Mouse (Mus musculus): ENCODE data around the gene Arfgef2. TPM values are rescaled to one million over a fixed set of nuclear protein-coding genes. Genes with fewer than 3 reads are reported as not detected.

Arfgef2 gene
- polyA plus RNA-seq, 1 experiment from 2014 or later = 4.1 TPM

- WGBS (ENCODE audit: insufficient replicate concordance) = 79% methylated on average over 3 of the region's 3 CpGs
- H3K27me3 ChIP-seq (ENCODE audit: control insufficient read depth, insufficient read depth, low read depth, low read length) = no peaks in the 10 kb centered on the region
- peaks cover 5% of the 10 kb centered on the region for H3K36me3 ChIP-seq (ENCODE audit: control insufficient read depth, insufficient read depth)
- no peak overlapping the region for H3K9ac ChIP-seq (ENCODE audit: low read depth, low read length)
- no peaks in the 10 kb centered on the region for H3K4me1 ChIP-seq (ENCODE audit: control insufficient read depth, low read depth, low read length)
- ATAC-seq (ENCODE audit: low read depth) = no peak
- no peaks in the 10 kb centered on the region for H3K9me3 ChIP-seq (replicated peaks; ENCODE audit: control insufficient read depth, low read length)
- no peak overlapping the region for H3K27ac ChIP-seq (ENCODE audit: low read length)
- H3K4me3 ChIP-seq (ENCODE audit: low read depth, low read length) = no peak overlapping the region
- no peak overlapping the region for H3K4me2 ChIP-seq (ENCODE audit: low read depth, low read length)
Measured at GRCm38 (mm10) chr2:166886231-166886630, 80.8 kb downstream of the Arfgef2 start.

DNA sequence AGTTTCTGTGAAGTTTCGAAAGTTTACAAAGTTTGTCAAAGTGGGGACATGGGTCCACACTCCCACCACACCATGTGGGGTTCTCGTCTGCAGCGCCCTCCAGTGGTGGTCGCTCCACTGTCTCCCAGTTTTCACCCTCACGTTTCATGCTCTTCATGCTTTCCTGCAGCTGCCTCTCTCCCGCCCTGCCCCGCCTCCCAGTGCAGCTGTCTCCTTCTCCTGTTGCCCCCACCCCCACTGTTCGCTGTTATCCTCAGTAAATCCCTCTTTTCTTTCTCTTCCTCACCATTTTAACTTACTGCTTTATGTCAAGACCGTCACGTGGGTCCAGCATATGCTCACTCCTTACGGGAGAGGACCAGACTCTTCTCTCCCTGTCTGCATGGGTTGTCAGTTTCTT, 82.4 kb downstream of the Arfgef2 start:
- no peaks in the 10 kb centered on the region for H3K4me1 ChIP-seq (ENCODE audit: control insufficient read depth, low read depth, low read length)
- H3K36me3 ChIP-seq (ENCODE audit: control insufficient read depth, insufficient read depth) = peaks cover 9% of the 10 kb centered on the region
- H3K9me3 ChIP-seq (replicated peaks; ENCODE audit: control insufficient read depth, low read length) = no peaks in the 10 kb centered on the region
- no peak for ATAC-seq (ENCODE audit: low read depth)
- no peak overlapping the region for H3K27ac ChIP-seq (ENCODE audit: low read length)
- H3K4me3 ChIP-seq (ENCODE audit: low read depth, low read length) = no peak overlapping the region
- 49% methylated on average over 11 of the region's 11 CpGs for WGBS (ENCODE audit: insufficient replicate concordance)
- no peaks in the 10 kb centered on the region for H3K27me3 ChIP-seq (ENCODE audit: control insufficient read depth, insufficient read depth, low read depth, low read length)
- no peak overlapping the region for H3K9ac ChIP-seq (ENCODE audit: low read depth, low read length)
- no peak overlapping the region for H3K4me2 ChIP-seq (ENCODE audit: low read depth, low read length)

- Histone ChIP-seq H3K27me3 (ENCODE audit: control insufficient read depth, insufficient read depth, low read depth, low read length) (no peaks in the 10 kb centered on the region), H3K4me2 (ENCODE audit: low read depth, low read length) (no peak overlapping the region), H3K27ac (ENCODE audit: low read length) (no peak overlapping the region), H3K4me3 (ENCODE audit: low read depth, low read length) (no peak overlapping the region), H3K36me3 (ENCODE audit: control insufficient read depth, insufficient read depth) (peaks cover 13% of the 10 kb centered on the region), H3K9me3 (replicated peaks; ENCODE audit: control insufficient read depth, low read length) (no peaks in the 10 kb centered on the region), H3K9ac (ENCODE audit: low read depth, low read length) (no peak overlapping the region), H3K4me1 (ENCODE audit: control insufficient read depth, low read depth, low read length) (no peaks in the 10 kb centered on the region)
- no peak for ATAC-seq (ENCODE audit: low read depth)
- WGBS (ENCODE audit: insufficient replicate concordance) = 78% methylated on average over 9 of the region's 9 CpGs
Measured at GRCm38 (mm10) chr2:166891366-166891880, 86.0 kb downstream of the Arfgef2 start.

GRCm38 (mm10) chr2:166892158-166892680, 86.8 kb downstream of the Arfgef2 start:
- Histone ChIP-seq H3K4me1 (ENCODE audit: control insufficient read depth, low read depth, low read length) (no peaks in the 10 kb centered on the region), H3K27me3 (ENCODE audit: control insufficient read depth, insufficient read depth, low read depth, low read length) (no peaks in the 10 kb centered on the region), H3K36me3 (ENCODE audit: control insufficient read depth, insufficient read depth) (peaks cover 13% of the 10 kb centered on the region), H3K9me3 (replicated peaks; ENCODE audit: control insufficient read depth, low read length) (no peaks in the 10 kb centered on the region), H3K4me3 (ENCODE audit: low read depth, low read length) (no peak overlapping the region), H3K4me2 (ENCODE audit: low read depth, low read length) (no peak overlapping the region), H3K27ac (ENCODE audit: low read length) (no peak overlapping the region), H3K9ac (ENCODE audit: low read depth, low read length) (no peak overlapping the region)
- ATAC-seq (ENCODE audit: low read depth) = no peak
- 87% methylated on average over 8 of the region's 8 CpGs for WGBS (ENCODE audit: insufficient replicate concordance)

DNA sequence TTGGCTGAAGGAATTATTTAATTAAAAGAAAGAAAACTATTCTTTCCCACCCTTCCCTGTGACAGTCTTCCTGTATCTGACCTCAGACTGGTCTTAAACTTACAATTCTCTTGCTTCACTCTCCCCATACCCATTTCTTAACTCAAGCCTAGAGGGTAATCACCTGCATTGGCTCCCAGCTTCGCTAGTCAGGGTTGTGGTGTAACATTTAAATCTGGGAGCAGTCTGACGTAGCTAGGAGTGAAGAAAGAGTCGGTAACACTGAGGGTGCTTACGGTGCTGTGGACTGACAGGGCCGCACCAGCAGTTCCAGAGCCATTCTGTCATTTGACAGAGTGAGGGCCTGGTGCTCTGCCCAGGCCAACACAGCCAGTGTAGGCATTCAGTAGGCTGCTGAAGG, 87.6 kb downstream of the Arfgef2 start:
- Histone ChIP-seq H3K9ac (ENCODE audit: low read depth, low read length) (no peak overlapping the region), H3K36me3 (ENCODE audit: control insufficient read depth, insufficient read depth) (peaks cover 13% of the 10 kb centered on the region), H3K4me1 (ENCODE audit: control insufficient read depth, low read depth, low read length) (no peaks in the 10 kb centered on the region), H3K4me2 (ENCODE audit: low read depth, low read length) (no peak overlapping the region), H3K27ac (ENCODE audit: low read length) (no peak overlapping the region), H3K27me3 (ENCODE audit: control insufficient read depth, insufficient read depth, low read depth, low read length) (no peaks in the 10 kb centered on the region), H3K9me3 (replicated peaks; ENCODE audit: control insufficient read depth, low read length) (no peaks in the 10 kb centered on the region), H3K4me3 (ENCODE audit: low read depth, low read length) (no peak overlapping the region)
- 85% methylated on average over 5 of the region's 5 CpGs for WGBS (ENCODE audit: insufficient replicate concordance)
- ATAC-seq (ENCODE audit: low read depth) = no peak

DNA sequence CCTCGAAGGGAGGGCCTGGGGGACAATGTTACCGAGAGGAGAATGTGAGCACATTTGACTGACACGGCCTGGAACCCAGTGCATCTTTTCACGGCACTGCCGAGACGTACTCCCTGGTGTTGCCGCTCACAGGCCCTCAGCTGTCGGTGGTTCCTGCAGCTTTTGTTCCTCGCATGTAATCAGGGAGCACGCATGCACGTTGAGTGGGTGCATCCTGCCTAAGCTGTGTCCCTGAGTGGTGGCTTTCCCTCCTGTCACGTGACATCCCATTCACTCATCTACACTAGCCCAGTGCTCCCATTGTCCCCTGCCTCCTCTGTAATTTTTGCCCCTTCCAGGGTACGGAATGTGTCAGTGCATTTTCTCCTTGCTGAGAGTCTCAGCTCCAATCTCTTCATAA, 91.0 kb downstream of the Arfgef2 start:
- peaks cover 13% of the 10 kb centered on the region for H3K36me3 ChIP-seq (ENCODE audit: control insufficient read depth, insufficient read depth)
- no peak for ATAC-seq (ENCODE audit: low read depth)
- H3K9ac ChIP-seq (ENCODE audit: low read depth, low read length) = no peak overlapping the region
- H3K27ac ChIP-seq (ENCODE audit: low read length) = no peak overlapping the region
- H3K4me2 ChIP-seq (ENCODE audit: low read depth, low read length) = no peak overlapping the region
- 78% methylated on average over 13 of the region's 13 CpGs for WGBS (ENCODE audit: insufficient replicate concordance)
- no peaks in the 10 kb centered on the region for H3K4me1 ChIP-seq (ENCODE audit: control insufficient read depth, low read depth, low read length)
- no peaks in the 10 kb centered on the region for H3K9me3 ChIP-seq (replicated peaks; ENCODE audit: control insufficient read depth, low read length)
- no peaks in the 10 kb centered on the region for H3K27me3 ChIP-seq (ENCODE audit: control insufficient read depth, insufficient read depth, low read depth, low read length)
- no peak overlapping the region for H3K4me3 ChIP-seq (ENCODE audit: low read depth, low read length)

GRCm38 (mm10) chr2:166896974-166897373, 91.6 kb downstream of the Arfgef2 start:
- Histone ChIP-seq H3K27me3 (ENCODE audit: control insufficient read depth, insufficient read depth, low read depth, low read length) (no peaks in the 10 kb centered on the region), H3K4me1 (ENCODE audit: control insufficient read depth, low read depth, low read length) (no peaks in the 10 kb centered on the region), H3K4me3 (ENCODE audit: low read depth, low read length) (no peak overlapping the region), H3K4me2 (ENCODE audit: low read depth, low read length) (no peak overlapping the region), H3K9ac (ENCODE audit: low read depth, low read length) (no peak overlapping the region), H3K9me3 (replicated peaks; ENCODE audit: control insufficient read depth, low read length) (no peaks in the 10 kb centered on the region), H3K36me3 (ENCODE audit: control insufficient read depth, insufficient read depth) (peaks cover 11% of the 10 kb centered on the region), H3K27ac (ENCODE audit: low read length) (no peak overlapping the region)
- ATAC-seq (ENCODE audit: low read depth) = no peak
- 78% methylated on average over 12 of the region's 12 CpGs for WGBS (ENCODE audit: insufficient replicate concordance)

DNA sequence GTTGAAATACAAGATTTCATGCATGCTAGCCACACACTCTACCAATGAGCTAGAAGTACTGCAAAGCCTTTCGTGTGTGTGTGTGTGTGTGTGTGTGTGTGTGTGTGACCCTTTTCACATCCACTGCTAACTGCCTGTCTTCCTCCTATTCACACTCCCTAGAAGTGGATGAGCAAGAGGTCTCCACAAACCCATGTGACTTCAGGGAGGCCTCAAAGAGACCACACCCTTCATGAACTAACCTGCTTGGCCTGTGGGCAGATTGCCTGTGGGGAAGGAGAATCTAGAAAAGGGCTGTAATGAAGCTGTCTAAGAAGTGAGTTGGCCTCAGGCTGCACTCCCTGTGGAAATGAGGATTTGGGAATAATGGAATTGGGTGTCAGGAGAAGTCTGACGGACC, 93.8 kb downstream of the Arfgef2 start:
- no peak overlapping the region for H3K4me3 ChIP-seq (ENCODE audit: low read depth, low read length)
- H3K36me3 ChIP-seq (ENCODE audit: control insufficient read depth, insufficient read depth) = peaks cover 6% of the 10 kb centered on the region
- H3K27me3 ChIP-seq (ENCODE audit: control insufficient read depth, insufficient read depth, low read depth, low read length) = no peaks in the 10 kb centered on the region
- no peak for ATAC-seq (ENCODE audit: low read depth)
- H3K27ac ChIP-seq (ENCODE audit: low read length) = no peak overlapping the region
- H3K9me3 ChIP-seq (replicated peaks; ENCODE audit: control insufficient read depth, low read length) = no peaks in the 10 kb centered on the region
- no peak overlapping the region for H3K4me2 ChIP-seq (ENCODE audit: low read depth, low read length)
- H3K9ac ChIP-seq (ENCODE audit: low read depth, low read length) = no peak overlapping the region
- H3K4me1 ChIP-seq (ENCODE audit: control insufficient read depth, low read depth, low read length) = peaks cover 2% of the 10 kb centered on the region
- WGBS (ENCODE audit: insufficient replicate concordance) = 57% methylated on average over 2 of the region's 2 CpGs

DNA sequence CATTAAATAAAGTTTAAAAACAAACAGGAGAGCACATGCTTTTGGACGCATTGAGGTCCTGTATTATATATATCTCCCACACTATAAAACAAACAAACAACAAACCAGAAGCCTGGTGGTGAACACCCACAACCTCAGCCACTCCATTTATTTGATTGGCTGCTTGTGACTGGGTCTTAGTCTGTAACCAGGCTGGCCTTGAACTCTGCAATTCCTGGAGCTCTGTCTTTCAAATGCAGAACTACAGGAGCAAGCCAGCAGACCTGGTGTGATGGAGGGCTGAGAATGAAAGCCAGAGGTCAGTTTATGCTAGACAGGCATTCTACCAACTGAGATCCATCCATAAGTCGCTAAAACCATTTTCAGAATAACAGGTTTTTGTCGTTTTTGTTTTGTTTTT, 94.4 kb downstream of the Arfgef2 start:
- ATAC-seq (ENCODE audit: low read depth) = no peak
- Histone ChIP-seq H3K4me3 (ENCODE audit: low read depth, low read length) (no peak overlapping the region), H3K27me3 (ENCODE audit: control insufficient read depth, insufficient read depth, low read depth, low read length) (no peaks in the 10 kb centered on the region), H3K4me1 (ENCODE audit: control insufficient read depth, low read depth, low read length) (peaks cover 2% of the 10 kb centered on the region), H3K27ac (ENCODE audit: low read length) (no peak overlapping the region), H3K9ac (ENCODE audit: low read depth, low read length) (no peak overlapping the region), H3K4me2 (ENCODE audit: low read depth, low read length) (no peak overlapping the region), H3K9me3 (replicated peaks; ENCODE audit: control insufficient read depth, low read length) (no peaks in the 10 kb centered on the region), H3K36me3 (ENCODE audit: control insufficient read depth, insufficient read depth) (peaks cover 2% of the 10 kb centered on the region; the same call in 1 of the 2 replicates)
- WGBS (ENCODE audit: insufficient replicate concordance) = 55% methylated on average over 3 of the region's 3 CpGs

Data from liver, embryonic 16.5 days (tissue).